Mouse (Mus musculus) olfactory bulb, adult 2 months (tissue): ENCODE measurements around the gene Gm19345. TPM values are rescaled to one million over a fixed set of nuclear protein-coding genes. Genes with fewer than 3 reads are reported as not detected.

Source experiments
- H3K27ac ChIP-seq: fragments of 200-500 bp; 2 replicates; pipeline ENCODE4 v1.5.1; 2012; ENCODE audit warnings: low read depth, low read length; ENCODE audit not compliant: insufficient read depth
- H3K4me1 ChIP-seq: fragments of 200-500 bp; 2 replicates; pipeline ENCODE4 v1.6.1; 2012; ENCODE audit warnings: low read length; ENCODE audit not compliant: control insufficient read depth, insufficient read depth
- H3K4me3 ChIP-seq: fragments of 200-500 bp; 2 replicates; pipeline ENCODE4 v1.5.1; 2012; ENCODE audit warnings: mild to moderate bottlenecking, low read depth, low read length, moderate library complexity; ENCODE audit not compliant: insufficient read depth
- CTCF ChIP-seq: fragments of 200-500 bp; IDR thresholded peaks from 2 replicates; pipeline ENCODE4 v1.5.1; 2012; ENCODE audit warnings: low read depth, mild to moderate bottlenecking, low read length, moderate library complexity; ENCODE audit not compliant: insufficient read depth
- POLR2A ChIP-seq: fragments of 200-500 bp; IDR thresholded peaks from 2 replicates; pipeline ENCODE4 v1.6.1; 2012; ENCODE audit warnings: mild to moderate bottlenecking, low read depth, low read length, moderate library complexity; ENCODE audit not compliant: insufficient read depth
- WGBS: fragments of 180-500 bp; shearing (Covaris S2); methylation state at CpG from one replicate; pipeline ENCODE4 v1.1.7; 2018; 5-methylcytosine and 5-hydroxymethylcytosine counted together
- polyA plus RNA-seq: library from polyadenylated mRNA; stranded (reverse); fragments of >200 nt; gene quantifications from 2 replicates; pipeline ENCODE4 v1.2.4, GENCODE M21; 2012; ENCODE audit warnings: low replicate concordance; ENCODE audit not compliant: missing spikeins, insufficient read depth, insufficient read length

The Gm19345 gene
- polyA plus RNA-seq, 1 experiment = not detected

GRCm38 (mm10) chr7:19859740-19860139 lies 7.9 kb downstream of the Gm19345 start:
- WGBS = 72% methylated on average over 10 of the region's 10 CpGs
- TF ChIP-seq CTCF (no peak), POLR2A (no peak)
- H3K27ac ChIP-seq = no peak overlapping the region
- H3K4me1 ChIP-seq = peaks cover 8% of the 10 kb centered on the region
- H3K4me3 ChIP-seq = no peak overlapping the region

GRCm38 (mm10) chr7:19861199-19861598 lies 9.4 kb downstream of the Gm19345 start, which contains the start of gene Ceacam16:
Gene Ceacam16, minus strand, starts transcription at chr7:19861299.
- peaks cover 8% of the 10 kb centered on the region for H3K4me1 ChIP-seq
- no peak within 1 kb of the TSS for H3K4me3 ChIP-seq
- no peak within 1 kb of the TSS for H3K27ac ChIP-seq
- WGBS = 79% methylated on average over 9 of the region's 9 CpGs
- no peak for TF ChIP-seq CTCF
- no peak for TF ChIP-seq POLR2A

- WGBS = 38% methylated on average over 2 of the region's 2 CpGs
- peaks cover 8% of the 10 kb centered on the region for H3K4me1 ChIP-seq
- no peak overlapping the region for H3K27ac ChIP-seq
- H3K4me3 ChIP-seq = no peak overlapping the region
- TF ChIP-seq CTCF (no peak), POLR2A (no peak)
Observed at GRCm38 (mm10) chr7:19864241-19864640, 12.4 kb downstream of the Gm19345 start.

- no peak overlapping the region for H3K27ac ChIP-seq
- H3K4me3 ChIP-seq = no peak overlapping the region
- 86% methylated on average over 8 of the region's 8 CpGs for WGBS
- H3K4me1 ChIP-seq = peaks cover 8% of the 10 kb centered on the region
- TF ChIP-seq CTCF (no peak), POLR2A (no peak)
Observed at GRCm38 (mm10) chr7:19865246-19866036, 13.6 kb downstream of the Gm19345 start.

- WGBS = 95% methylated on average over 6 of the region's 6 CpGs
- TF ChIP-seq CTCF (no peak), POLR2A (no peak)
Observed at GRCm38 (mm10) chr7:19866490-19866889, 14.7 kb downstream of the Gm19345 start.

GRCm38 (mm10) chr7:19867751-19868399 lies 16.1 kb downstream of the Gm19345 start:
- Histone ChIP-seq H3K4me3 (no peak overlapping the region), H3K4me1 (peaks cover 8% of the 10 kb centered on the region), H3K27ac (no peak overlapping the region)
- WGBS = 87% methylated on average over 16 of the region's 16 CpGs
- no peak for TF ChIP-seq CTCF
- no peak for TF ChIP-seq POLR2A

More at GRCm38 (mm10) chr7:19866490-19866889, 14.7 kb downstream of the Gm19345 start:
- peaks cover 8% of the 10 kb centered on the region for H3K4me1 ChIP-seq
- H3K27ac ChIP-seq = no peak overlapping the region
- H3K4me3 ChIP-seq = no peak overlapping the region

GRCm38 (mm10) chr7:19871137-19871621 lies 19.4 kb downstream of the Gm19345 start:
- Histone ChIP-seq H3K27ac (no peak overlapping the region), H3K4me1 (no peaks in the 10 kb centered on the region), H3K4me3 (no peak overlapping the region)
- no peak for TF ChIP-seq POLR2A
- no peak for TF ChIP-seq CTCF
- WGBS = 69% methylated on average over 10 of the region's 10 CpGs

GRCm38 (mm10) chr7:19871943-19872601 lies 20.3 kb downstream of the Gm19345 start:
- no peak overlapping the region for H3K4me3 ChIP-seq

GRCm38 (mm10) chr7:19875948-19876682 lies 24.3 kb downstream of the Gm19345 start:
- Histone ChIP-seq H3K27ac (no peak overlapping the region), H3K4me3 (no peak overlapping the region), H3K4me1 (no peaks in the 10 kb centered on the region)
- 32% methylated on average over 13 of the region's 13 CpGs for WGBS
- TF ChIP-seq CTCF = no peak
- TF ChIP-seq POLR2A = no peak

More at GRCm38 (mm10) chr7:19871943-19872601, 20.3 kb downstream of the Gm19345 start:
- H3K27ac ChIP-seq = no peak overlapping the region
- no peak for TF ChIP-seq POLR2A
- 52% methylated on average over 5 of the region's 5 CpGs for WGBS
- H3K4me1 ChIP-seq = no peaks in the 10 kb centered on the region
